In genomic region chr10:118956352-118956751, GRCm38 (mm10) we compare ENCODE assay signal across 13 mouse cellular contexts.
DNase-seq lines count a peak whose midpoint lies in the region; ATAC-seq lines count a peak whose summit lies in the region.
"Had no signal": no experiment of that assay in that cellular context is flagged by ENCODE, and none has a peak within 500 bp of the region (broad histone marks: within the 10 kb centered on the region; RNA-seq: fewer than 3 reads in every experiment).

No protein-coding gene starts in this region.

- WGBS in forebrain, embryonic 15.5 days: 50% methylated on average over 9 of the region's 9 CpGs
- WGBS in forebrain, embryonic 10.5 days: 86% methylated on average over 9 of the region's 9 CpGs
- 80% methylated on average over 9 of the region's 9 CpGs for WGBS in kidney, embryonic 15.5 days

- H3K27ac ChIP-seq in forebrain, embryonic 15.5 days (replicated peaks): no peak overlapping the region
- no peak overlapping the region for H3K27ac ChIP-seq in forebrain, embryonic 10.5 days
- no peak overlapping the region for H3K27ac ChIP-seq in kidney, embryonic 15.5 days
- H3K27ac ChIP-seq: kidney, postnatal 0 days had no signal

- H3K9me3 ChIP-seq in forebrain, embryonic 15.5 days: no peaks in the 10 kb centered on the region
- H3K9me3 ChIP-seq in forebrain, embryonic 10.5 days: no peaks in the 10 kb centered on the region
- no peaks in the 10 kb centered on the region for H3K9me3 ChIP-seq in kidney, embryonic 15.5 days (replicated peaks)

- no peak for DNase-seq in forebrain, embryonic 10.5 days (ENCODE audit: extremely low spot score, low spot score)
- peak; percentile 24 for DNase-seq in right cerebral cortex, adult 18-20 months
- no peak for DNase-seq in right cerebral cortex, postnatal 14 days
- peak; percentile 51 for DNase-seq in layer of hippocampus, adult 9-11 months
- DNase-seq in right cerebral cortex, postnatal 36 days (ENCODE audit: low spot score in 2 of 2): peak; percentile 23 to 28
- no peak for DNase-seq in retina, embryonic 14.5 days (ENCODE audit: low spot score)
- DNase-seq: adrenal gland, adult 2 months; cerebellum, postnatal 10 days; liver, postnatal 0 days; midbrain, embryonic 14.5 days had no signal

- ATAC-seq in forebrain, embryonic 15.5 days (replicated peaks): peak; percentile 84
- ATAC-seq in kidney, embryonic 15.5 days (replicated peaks; ENCODE audit: low FRiP score): no peak
- ATAC-seq: liver, postnatal 0 days had no signal

- H3K9ac ChIP-seq in forebrain, embryonic 15.5 days (replicated peaks): no peak overlapping the region
- H3K9ac ChIP-seq in kidney, embryonic 15.5 days: no peak overlapping the region
- H3K9ac ChIP-seq: liver, postnatal 0 days had no signal

- H3K4me1 ChIP-seq in forebrain, embryonic 15.5 days: peaks cover 14% of the 10 kb centered on the region
- H3K4me1 ChIP-seq in forebrain, embryonic 10.5 days: peaks cover 26% of the 10 kb centered on the region
- H3K4me1 ChIP-seq in kidney, embryonic 15.5 days: no peaks in the 10 kb centered on the region

- no peaks in the 10 kb centered on the region for H3K27me3 ChIP-seq in forebrain, embryonic 15.5 days
- H3K27me3 ChIP-seq in forebrain, embryonic 10.5 days (ENCODE audit: poor library complexity, severe bottlenecking): peaks cover 54% of the 10 kb centered on the region
- H3K27me3 ChIP-seq in kidney, embryonic 15.5 days: no peaks in the 10 kb centered on the region

- no peak overlapping the region for H3K4me2 ChIP-seq in forebrain, embryonic 15.5 days (replicated peaks)
- H3K4me2 ChIP-seq in kidney, embryonic 15.5 days: no peak overlapping the region

- H3K36me3 ChIP-seq in forebrain, embryonic 15.5 days: no peaks in the 10 kb centered on the region
- H3K36me3 ChIP-seq in forebrain, embryonic 10.5 days (replicated peaks): no peaks in the 10 kb centered on the region
- no peaks in the 10 kb centered on the region for H3K36me3 ChIP-seq in kidney, embryonic 15.5 days

- no peak overlapping the region for H3K4me3 ChIP-seq in forebrain, embryonic 15.5 days
- H3K4me3 ChIP-seq in forebrain, embryonic 10.5 days: no peak overlapping the region
- no peak overlapping the region for H3K4me3 ChIP-seq in kidney, embryonic 15.5 days (replicated peaks)

Comparison
In these comparisons a context has a peak if more than half of its experiments do, and no peak if none do; other contexts are left out.
1. DNase-seq: peak in right cerebral cortex, adult 18-20 months (single experiment), layer of hippocampus, adult 9-11 months (single experiment) and right cerebral cortex, postnatal 36 days (2 of 2); none in forebrain, embryonic 10.5 days (single experiment), right cerebral cortex, postnatal 14 days (single experiment) and retina, embryonic 14.5 days (single experiment).